Mouse (Mus musculus): ENCODE results near the gene S100a2. TPM values are rescaled to one million over a fixed set of nuclear protein-coding genes. Genes with fewer than 3 reads are reported as not detected.

The S100a2 gene
- polyA plus RNA-seq, 1 experiment: not detected

DNA sequence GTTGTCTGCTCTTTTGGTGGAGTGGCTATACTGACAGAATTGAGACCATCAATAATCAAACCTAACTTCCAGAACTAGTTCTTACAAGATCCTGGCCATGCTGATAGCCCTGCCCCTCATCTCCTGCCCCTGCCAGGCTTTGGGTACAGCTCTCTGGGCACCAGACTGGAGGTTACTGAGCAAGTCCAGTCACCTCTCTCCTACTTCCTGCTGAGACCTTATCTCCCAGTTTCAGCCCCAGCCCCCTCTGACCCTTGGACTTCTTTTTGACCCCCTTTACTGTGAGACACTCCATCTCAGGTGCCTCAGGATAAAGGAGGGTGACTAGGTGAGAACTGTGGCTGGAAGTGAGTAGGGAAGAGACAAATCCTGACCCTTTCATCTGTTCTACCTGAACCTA, 19.1 kb downstream of the S100a2 start:
- no peaks in the 10 kb centered on the region for H3K4me1 ChIP-seq (ENCODE audit: control insufficient read depth, insufficient read depth, low read length)
- H3K27ac ChIP-seq (ENCODE audit: insufficient read depth, low read length): no peak overlapping the region
- H3K9me3 ChIP-seq (replicated peaks; ENCODE audit: control insufficient read depth, insufficient read depth, low read length, poor library complexity, severe bottlenecking): no peaks in the 10 kb centered on the region
- TF ChIP-seq CTCF (IDR thresholded peaks at IDR 0.05; ENCODE audit: low read depth, low read length): no peak
- no peak for TF ChIP-seq EP300 (IDR thresholded peaks at IDR 0.05; ENCODE audit: insufficient read depth, low read depth, low read length)
- TF ChIP-seq POLR2A (IDR thresholded peaks at IDR 0.05; ENCODE audit: insufficient read depth, low read length): no peak
- no peak overlapping the region for H3K9ac ChIP-seq (ENCODE audit: low read depth, poor library complexity, severe bottlenecking)
- H3K36me3 ChIP-seq (ENCODE audit: control insufficient read depth, insufficient read depth, low read length, poor library complexity, severe bottlenecking): no peaks in the 10 kb centered on the region
- H3K4me3 ChIP-seq (ENCODE audit: low read depth, low read length): no peak overlapping the region
- no peaks in the 10 kb centered on the region for H3K27me3 ChIP-seq (ENCODE audit: control insufficient read depth, insufficient read depth, low read length, poor library complexity, severe bottlenecking)

- Histone ChIP-seq H3K36me3 (ENCODE audit: control insufficient read depth, insufficient read depth, low read length, poor library complexity, severe bottlenecking) (no peaks in the 10 kb centered on the region), H3K9me3 (replicated peaks; ENCODE audit: control insufficient read depth, insufficient read depth, low read length, poor library complexity, severe bottlenecking) (no peaks in the 10 kb centered on the region), H3K9ac (ENCODE audit: low read depth, poor library complexity, severe bottlenecking) (no peak overlapping the region), H3K4me1 (ENCODE audit: control insufficient read depth, insufficient read depth, low read length) (peaks cover 2% of the 10 kb centered on the region), H3K27ac (ENCODE audit: insufficient read depth, low read length) (no peak overlapping the region), H3K27me3 (ENCODE audit: control insufficient read depth, insufficient read depth, low read length, poor library complexity, severe bottlenecking) (no peaks in the 10 kb centered on the region), H3K4me3 (ENCODE audit: low read depth, low read length) (no peak overlapping the region)
- no peak for TF ChIP-seq CTCF (IDR thresholded peaks at IDR 0.05; ENCODE audit: low read depth, low read length)
- no peak for TF ChIP-seq EP300 (IDR thresholded peaks at IDR 0.05; ENCODE audit: insufficient read depth, low read depth, low read length)
- TF ChIP-seq POLR2A (IDR thresholded peaks at IDR 0.05; ENCODE audit: insufficient read depth, low read length): no peak
Observed at GRCm38 (mm10) chr3:90611494-90611893, 21.4 kb downstream of the S100a2 start.

DNA sequence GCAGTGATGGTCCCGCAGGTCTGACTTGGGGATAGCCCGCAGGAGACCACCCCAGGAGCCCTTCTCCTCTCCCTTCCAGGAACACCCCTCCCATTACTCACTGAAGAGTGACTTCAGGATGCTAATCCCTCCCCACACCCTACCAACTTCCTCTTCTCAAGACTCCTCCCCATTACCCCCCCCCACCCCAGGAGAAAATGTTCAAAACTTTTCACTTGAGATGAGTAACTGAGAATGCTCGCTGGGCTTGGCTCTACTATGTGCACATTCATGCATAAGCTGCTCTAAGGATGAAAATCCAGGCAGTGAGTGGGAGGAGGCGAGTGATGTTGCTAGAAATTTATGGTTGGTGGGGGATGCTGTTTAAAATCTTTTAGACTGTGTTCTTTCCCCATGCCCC, 22.0 kb downstream of the S100a2 start:
- no peaks in the 10 kb centered on the region for H3K36me3 ChIP-seq (ENCODE audit: control insufficient read depth, insufficient read depth, low read length, poor library complexity, severe bottlenecking)
- no peaks in the 10 kb centered on the region for H3K9me3 ChIP-seq (replicated peaks; ENCODE audit: control insufficient read depth, insufficient read depth, low read length, poor library complexity, severe bottlenecking)
- no peak overlapping the region for H3K9ac ChIP-seq (ENCODE audit: low read depth, poor library complexity, severe bottlenecking)
- TF ChIP-seq CTCF (IDR thresholded peaks at IDR 0.05; ENCODE audit: low read depth, low read length) (no peak), EP300 (IDR thresholded peaks at IDR 0.05; ENCODE audit: insufficient read depth, low read depth, low read length) (no peak), POLR2A (IDR thresholded peaks at IDR 0.05; ENCODE audit: insufficient read depth, low read length) (no peak)
- H3K4me3 ChIP-seq (ENCODE audit: low read depth, low read length): no peak overlapping the region
- H3K27me3 ChIP-seq (ENCODE audit: control insufficient read depth, insufficient read depth, low read length, poor library complexity, severe bottlenecking): no peaks in the 10 kb centered on the region
- H3K27ac ChIP-seq (ENCODE audit: insufficient read depth, low read length): no peak overlapping the region
- H3K4me1 ChIP-seq (ENCODE audit: control insufficient read depth, insufficient read depth, low read length): peaks cover 2% of the 10 kb centered on the region

- Histone ChIP-seq H3K4me1 (ENCODE audit: control insufficient read depth, insufficient read depth, low read length) (peaks cover 2% of the 10 kb centered on the region), H3K27me3 (ENCODE audit: control insufficient read depth, insufficient read depth, low read length, poor library complexity, severe bottlenecking) (no peaks in the 10 kb centered on the region), H3K36me3 (ENCODE audit: control insufficient read depth, insufficient read depth, low read length, poor library complexity, severe bottlenecking) (no peaks in the 10 kb centered on the region), H3K27ac (ENCODE audit: insufficient read depth, low read length) (no peak within 1 kb of the TSS), H3K9me3 (replicated peaks; ENCODE audit: control insufficient read depth, insufficient read depth, low read length, poor library complexity, severe bottlenecking) (no peaks in the 10 kb centered on the region), H3K9ac (ENCODE audit: low read depth, poor library complexity, severe bottlenecking) (peak within 1 kb of the TSS; percentile 11; the same call in 1 of the 2 replicates), H3K4me3 (ENCODE audit: low read depth, low read length) (peak within 1 kb of the TSS; percentile 54)
- TF ChIP-seq POLR2A (IDR thresholded peaks at IDR 0.05; ENCODE audit: insufficient read depth, low read length) (no peak), EP300 (IDR thresholded peaks at IDR 0.05; ENCODE audit: insufficient read depth, low read depth, low read length) (peak; percentile 66), CTCF (IDR thresholded peaks at IDR 0.05; ENCODE audit: low read depth, low read length) (peak; percentile 86)
Observed at GRCm38 (mm10) chr3:90612728-90613291, 22.8 kb downstream of the S100a2 start, which contains the start of gene S100a6. Gene S100a6 (plus strand): TSS chr3:90612882.

DNA sequence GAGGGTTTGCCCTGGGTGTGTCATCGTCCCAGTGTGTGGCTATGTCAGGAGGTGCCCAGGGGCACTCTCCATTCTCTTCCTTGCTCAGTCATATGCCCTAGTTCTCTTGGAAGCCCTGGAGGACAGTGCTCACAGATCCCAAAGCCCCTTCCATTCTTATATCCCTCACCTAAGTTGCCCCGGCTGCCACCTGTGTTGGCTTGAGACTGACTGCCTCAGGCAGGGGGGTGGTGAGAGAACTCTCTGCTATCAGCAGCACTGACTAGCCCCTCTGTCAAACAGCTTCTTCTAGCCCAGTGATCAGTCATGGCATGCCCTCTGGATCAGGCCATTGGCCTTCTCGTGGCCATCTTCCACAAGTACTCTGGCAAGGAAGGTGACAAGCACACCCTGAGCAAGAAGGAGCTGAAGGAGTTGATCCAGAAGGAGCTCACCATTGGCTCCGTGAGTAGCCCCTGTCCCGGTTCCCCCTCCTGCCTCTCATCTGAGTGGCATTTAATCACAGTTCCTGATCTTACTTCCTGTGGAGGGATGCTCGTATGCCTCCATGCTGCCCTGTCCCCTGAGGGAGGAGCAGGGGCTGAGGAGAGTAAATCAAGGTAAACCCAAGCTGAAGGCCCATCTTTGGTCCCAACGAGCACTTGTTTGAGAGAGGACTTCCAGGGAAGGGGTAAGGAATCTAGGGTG, 23.6 kb downstream of the S100a2 start:
- H3K4me3 ChIP-seq (ENCODE audit: low read depth, low read length): peak overlapping the region; percentile 54
- no peaks in the 10 kb centered on the region for H3K36me3 ChIP-seq (ENCODE audit: control insufficient read depth, insufficient read depth, low read length, poor library complexity, severe bottlenecking)
- H3K27ac ChIP-seq (ENCODE audit: insufficient read depth, low read length): no peak overlapping the region
- peak overlapping the region; percentile 11; the same call in 1 of the 2 replicates for H3K9ac ChIP-seq (ENCODE audit: low read depth, poor library complexity, severe bottlenecking)
- H3K9me3 ChIP-seq (replicated peaks; ENCODE audit: control insufficient read depth, insufficient read depth, low read length, poor library complexity, severe bottlenecking): no peaks in the 10 kb centered on the region
- peaks cover 2% of the 10 kb centered on the region for H3K4me1 ChIP-seq (ENCODE audit: control insufficient read depth, insufficient read depth, low read length)
- H3K27me3 ChIP-seq (ENCODE audit: control insufficient read depth, insufficient read depth, low read length, poor library complexity, severe bottlenecking): no peaks in the 10 kb centered on the region
- no peak for TF ChIP-seq POLR2A (IDR thresholded peaks at IDR 0.05; ENCODE audit: insufficient read depth, low read length)
- TF ChIP-seq CTCF (IDR thresholded peaks at IDR 0.05; ENCODE audit: low read depth, low read length): no peak
- no peak for TF ChIP-seq EP300 (IDR thresholded peaks at IDR 0.05; ENCODE audit: insufficient read depth, low read depth, low read length)

- Histone ChIP-seq H3K9ac (ENCODE audit: low read depth, poor library complexity, severe bottlenecking) (no peak overlapping the region), H3K36me3 (ENCODE audit: control insufficient read depth, insufficient read depth, low read length, poor library complexity, severe bottlenecking) (no peaks in the 10 kb centered on the region), H3K9me3 (replicated peaks; ENCODE audit: control insufficient read depth, insufficient read depth, low read length, poor library complexity, severe bottlenecking) (no peaks in the 10 kb centered on the region), H3K4me1 (ENCODE audit: control insufficient read depth, insufficient read depth, low read length) (peaks cover 2% of the 10 kb centered on the region), H3K4me3 (ENCODE audit: low read depth, low read length) (no peak overlapping the region), H3K27me3 (ENCODE audit: control insufficient read depth, insufficient read depth, low read length, poor library complexity, severe bottlenecking) (no peaks in the 10 kb centered on the region), H3K27ac (ENCODE audit: insufficient read depth, low read length) (no peak overlapping the region)
- TF ChIP-seq CTCF (IDR thresholded peaks at IDR 0.05; ENCODE audit: low read depth, low read length) (no peak), EP300 (IDR thresholded peaks at IDR 0.05; ENCODE audit: insufficient read depth, low read depth, low read length) (no peak), POLR2A (IDR thresholded peaks at IDR 0.05; ENCODE audit: insufficient read depth, low read length) (no peak)
Observed at GRCm38 (mm10) chr3:90614148-90614530, 24.1 kb downstream of the S100a2 start.

Data from ES-Bruce4 (cell line).